Mouse (Mus musculus): ENCODE results near the gene Dph2.

The Dph2 gene
- long read RNA-seq, experiment 1, transcript Dph2-201 (6 exons, 2,555 nt), result major isoform, 13 of 18 reads
- long read RNA-seq, experiment 1, partial matches to known transcripts, result 3 of 18 reads
- long read RNA-seq, experiment 1, other reads (novel, unspliced or antisense), result 2 of 18 reads
- long read RNA-seq, experiment 2, partial matches to known transcripts, result 2 of 6 reads
- long read RNA-seq, experiment 2, other reads (novel, unspliced or antisense), result 1 of 6 reads

DNA sequence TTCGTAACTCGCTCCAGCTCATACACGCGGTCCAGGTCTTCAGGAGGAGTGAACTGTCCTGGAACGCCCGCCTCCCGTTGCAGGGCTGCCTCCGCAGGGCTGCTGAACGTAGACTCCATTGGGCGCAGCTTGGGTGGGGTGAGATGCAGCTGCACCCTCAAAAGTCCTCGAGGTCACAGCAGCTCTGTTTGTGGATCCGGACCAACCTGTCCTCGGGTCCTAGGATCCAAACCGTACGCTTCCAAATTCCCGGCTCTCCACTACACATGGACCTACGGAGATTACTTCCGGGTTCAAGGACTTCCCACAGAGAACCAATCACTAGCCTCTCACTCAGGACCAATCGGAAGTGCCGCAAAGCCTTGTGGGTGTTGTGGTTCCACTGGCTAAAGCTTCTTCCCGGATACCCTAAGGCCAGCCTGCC, at the start of gene Dph2:
Dph2 (minus strand) TSS at position 295 of the 424 bp plus-strand sequence.
- intact Hi-C loops (cut with DNase I), result no loop called here

DNA sequence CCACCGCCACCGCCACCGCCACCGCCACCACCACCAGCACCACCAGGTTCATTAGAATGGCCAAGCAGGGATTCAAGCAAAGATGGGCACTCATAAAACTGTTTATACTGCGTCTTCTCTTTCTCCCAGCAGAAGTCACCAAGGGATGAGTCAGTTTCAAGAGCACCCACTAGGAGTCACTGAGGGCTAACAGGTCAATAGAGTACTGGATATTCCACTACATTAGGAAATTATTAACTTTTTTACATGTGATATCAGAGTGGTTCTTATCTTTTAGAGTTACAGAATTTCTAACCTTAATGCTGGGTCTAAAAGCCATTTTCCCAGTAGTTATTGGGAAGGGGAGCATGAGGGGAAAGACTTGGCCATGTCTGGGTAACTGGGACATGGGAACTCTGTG, 45.1 kb upstream of the Dph2 start:
- intact Hi-C loops (cut with DNase I), result no loop called here

DNA sequence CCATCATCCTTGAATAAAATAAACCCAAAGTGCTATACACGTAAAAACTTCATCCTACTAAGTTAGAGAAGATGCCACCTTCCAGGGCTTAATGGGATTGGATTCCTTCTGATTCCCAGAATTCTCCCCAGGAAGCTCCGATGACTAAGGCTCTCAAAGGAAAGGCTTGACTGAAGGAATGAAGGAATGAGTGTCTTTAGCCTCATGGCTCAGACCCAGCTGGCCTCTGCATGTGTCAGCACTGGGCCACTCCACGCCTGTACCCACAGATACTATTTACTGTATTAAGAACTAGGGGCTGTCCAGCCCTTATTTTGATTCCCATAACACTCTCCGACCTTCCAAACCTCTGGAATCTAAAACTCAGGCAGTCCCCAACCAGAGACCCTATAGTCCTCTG, 42.2 kb upstream of the Dph2 start:
- intact Hi-C loops (cut with DNase I), result no loop called here

DNA sequence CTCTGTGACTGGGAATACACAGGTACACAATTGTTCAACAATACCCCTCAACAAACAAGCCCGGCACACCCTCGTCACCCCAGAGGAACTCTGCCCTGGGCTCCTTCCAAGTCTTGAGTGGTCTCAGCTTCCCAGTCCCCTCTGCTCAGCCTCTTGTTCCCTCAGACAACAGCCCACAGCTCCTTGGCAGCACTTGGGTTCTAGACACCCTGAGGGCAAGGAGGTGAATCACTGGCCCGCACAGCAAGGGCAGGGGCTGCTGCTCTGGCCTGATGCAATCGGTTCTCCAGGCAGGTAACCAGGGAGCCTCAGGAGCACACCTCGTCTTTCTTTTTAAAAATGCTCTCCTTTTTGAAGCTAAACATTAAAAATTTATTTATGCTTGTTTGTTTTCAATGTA, 41.4 kb upstream of the Dph2 start:
- intact Hi-C loops (cut with DNase I), result no loop called here

DNA sequence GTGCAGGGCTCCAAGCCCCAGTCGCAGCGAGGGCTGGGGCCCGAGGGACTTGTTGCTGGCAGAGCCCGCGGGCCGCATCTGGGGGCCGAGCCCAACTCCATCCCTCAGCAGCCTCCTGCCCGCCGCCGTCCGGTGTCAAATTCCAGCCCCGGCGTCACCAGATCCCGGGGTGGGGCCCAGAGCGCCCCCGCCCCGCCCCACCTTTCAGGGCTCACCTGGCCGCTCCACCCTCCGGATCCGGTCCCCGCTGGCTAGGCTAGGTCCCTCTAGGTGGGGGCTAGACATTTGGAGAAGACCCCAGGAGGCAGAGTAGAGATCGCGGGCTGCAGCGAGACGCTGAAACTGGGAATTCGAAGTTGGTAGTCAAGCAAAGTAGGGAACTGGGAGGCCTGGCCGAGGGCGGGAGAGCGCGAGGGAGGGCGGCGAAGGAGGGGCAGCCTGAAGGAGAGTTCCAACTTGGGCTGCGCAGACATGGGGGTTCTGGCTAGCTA, 37.6 kb upstream of the Dph2 start, which contains the start of gene Artn:
Artn (minus strand) TSS at position 373 of the 491 bp plus-strand sequence.
- intact Hi-C loops (cut with DNase I), result loop anchor here (2.0 kb wide), 1 partner anchor 155 kb away; no protein-coding TSS in a partner anchor

DNA sequence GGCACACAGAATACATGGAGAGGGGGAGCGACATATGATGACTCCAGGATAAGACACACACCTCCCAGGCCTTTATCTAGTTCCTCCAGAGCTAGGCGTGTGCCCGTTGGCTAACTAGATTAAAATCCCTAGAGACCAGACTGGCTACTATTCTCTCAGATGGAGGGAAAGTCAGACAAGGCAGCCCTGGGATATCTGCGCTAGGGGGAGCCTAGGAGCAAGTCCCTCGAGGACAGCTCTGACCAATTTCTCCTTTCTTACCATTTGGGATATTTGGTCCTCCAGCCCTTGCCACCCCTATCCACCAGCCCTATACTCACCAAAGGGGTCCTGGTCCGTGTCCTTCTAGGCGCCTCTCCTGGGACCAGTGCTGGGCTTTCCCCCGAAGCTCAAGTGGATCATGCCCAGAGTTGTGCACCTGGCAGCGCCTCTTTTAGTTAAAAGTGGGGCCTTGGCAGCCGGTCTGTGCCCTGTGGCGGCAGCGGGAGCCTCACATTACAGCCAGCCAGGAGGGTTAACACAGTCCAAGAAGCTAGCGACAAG, 36.9 kb upstream of the Dph2 start:
- intact Hi-C loops (cut with DNase I), result loop anchor here (2.0 kb wide), 1 partner anchor 156 kb away; no protein-coding TSS in a partner anchor

DNA sequence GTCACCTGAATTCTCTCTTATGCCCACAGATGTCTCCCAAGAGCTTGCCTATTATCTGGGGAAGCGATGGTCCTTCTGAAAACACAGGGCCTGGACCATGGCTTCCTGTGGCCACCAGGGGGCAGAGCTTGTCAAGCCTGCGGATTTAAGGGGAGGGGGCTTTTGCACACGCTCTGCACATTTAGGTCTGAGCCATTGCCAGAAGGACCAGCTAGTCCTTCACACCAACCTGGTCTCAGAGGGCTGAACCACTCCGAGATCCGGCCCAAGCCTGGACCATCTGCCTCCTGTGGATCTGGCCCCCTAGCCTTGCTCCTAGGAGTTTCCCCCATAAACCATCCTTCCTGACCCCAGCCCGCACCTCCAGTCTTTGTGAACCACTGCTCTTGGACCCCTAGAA, 36.4 kb upstream of the Dph2 start:
- intact Hi-C loops (cut with DNase I), result loop anchor here (2.0 kb wide), 1 partner anchor 157 kb away; no protein-coding TSS in a partner anchor

DNA sequence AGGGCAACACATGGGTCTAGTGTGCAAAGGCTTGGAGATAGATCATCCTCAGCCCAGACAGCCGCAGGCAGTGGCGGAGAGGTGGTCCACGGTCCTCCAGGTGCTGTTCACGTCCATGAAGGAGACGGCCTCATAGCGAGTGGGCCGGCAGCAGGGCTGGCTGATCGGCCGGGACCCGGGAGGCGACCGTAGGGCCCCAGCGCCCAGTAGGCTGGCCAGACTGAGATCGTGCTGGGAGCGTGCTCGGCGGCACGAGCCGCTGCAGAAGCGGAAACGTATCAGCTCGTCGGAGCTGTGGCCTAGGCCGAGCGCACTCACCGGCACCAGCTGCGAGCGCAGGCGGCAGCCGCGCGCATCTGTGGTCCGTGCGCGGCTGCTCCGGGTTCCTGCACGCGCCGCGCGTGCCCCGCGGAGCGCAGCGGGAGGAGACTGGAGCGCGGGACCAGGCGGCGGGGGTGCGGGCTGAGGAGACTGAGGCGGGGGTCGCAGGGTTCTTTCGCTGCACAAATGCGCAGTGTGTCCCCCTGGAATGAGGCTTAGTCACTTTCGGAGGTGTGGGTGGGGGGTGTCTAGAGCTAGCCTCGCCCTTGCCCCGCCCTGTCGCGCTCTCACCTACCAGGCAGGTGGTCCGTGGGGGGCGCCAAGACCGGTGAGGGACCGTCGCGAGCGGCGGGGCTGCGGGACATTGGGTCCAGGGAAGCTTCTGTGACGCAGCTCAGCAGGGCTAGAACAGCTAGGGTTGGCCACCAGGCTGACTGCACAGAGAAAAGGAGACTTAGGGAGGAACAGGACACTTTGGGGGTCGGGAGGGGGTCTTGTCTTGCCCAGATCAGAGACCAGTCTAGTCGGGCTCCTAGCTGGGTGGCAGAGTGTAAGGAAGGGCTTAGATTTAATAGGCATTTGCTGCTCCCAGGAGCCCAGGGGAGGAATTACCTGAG, 35.0 kb upstream of the Dph2 start:
- intact Hi-C loops (cut with DNase I), result no loop called here

DNA sequence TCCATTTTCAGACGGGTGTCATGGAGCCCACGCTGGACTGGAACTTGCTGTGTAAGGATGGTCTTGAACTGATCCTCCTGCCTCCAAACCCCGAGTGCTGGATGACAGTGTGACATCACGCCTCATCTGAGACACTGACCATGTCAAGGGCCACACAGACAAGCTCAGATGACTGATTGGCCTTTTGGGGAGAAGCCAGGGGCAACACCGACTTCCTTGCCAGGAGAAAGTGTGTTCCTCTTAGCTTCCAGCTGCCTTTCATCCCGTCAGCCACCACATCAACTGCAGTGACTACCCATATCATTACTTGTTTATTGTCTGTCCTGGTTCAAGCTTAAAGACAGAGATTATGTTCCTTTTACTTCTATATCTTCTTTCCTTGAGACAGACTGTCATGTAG, 33.1 kb upstream of the Dph2 start:
- intact Hi-C loops (cut with DNase I), result loop anchor here (5.0 kb wide), 1 partner anchor 98 kb away; no protein-coding TSS in a partner anchor

DNA sequence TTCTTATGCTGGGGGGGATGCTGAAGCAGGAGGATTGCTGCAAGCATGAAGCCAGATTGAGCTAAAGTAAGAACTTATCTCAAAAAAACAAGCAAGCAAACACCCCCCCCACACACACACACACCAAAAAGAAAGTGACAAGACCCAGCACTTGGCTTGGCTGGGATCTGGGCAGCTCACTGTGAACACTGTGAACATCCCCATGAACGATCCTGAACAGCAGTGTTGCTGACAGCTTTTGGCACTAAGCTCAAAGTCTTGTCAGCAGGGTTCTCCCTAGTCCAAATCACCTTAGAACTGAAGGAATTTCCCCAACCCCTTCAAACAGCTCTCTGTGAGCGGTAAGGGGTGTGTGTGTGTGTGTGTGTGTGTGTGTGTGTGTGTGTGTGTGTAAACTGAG, 31.6 kb upstream of the Dph2 start:
- intact Hi-C loops (cut with DNase I), result loop anchor here (5.0 kb wide), 1 partner anchor 96 kb away; no protein-coding TSS in a partner anchor

DNA sequence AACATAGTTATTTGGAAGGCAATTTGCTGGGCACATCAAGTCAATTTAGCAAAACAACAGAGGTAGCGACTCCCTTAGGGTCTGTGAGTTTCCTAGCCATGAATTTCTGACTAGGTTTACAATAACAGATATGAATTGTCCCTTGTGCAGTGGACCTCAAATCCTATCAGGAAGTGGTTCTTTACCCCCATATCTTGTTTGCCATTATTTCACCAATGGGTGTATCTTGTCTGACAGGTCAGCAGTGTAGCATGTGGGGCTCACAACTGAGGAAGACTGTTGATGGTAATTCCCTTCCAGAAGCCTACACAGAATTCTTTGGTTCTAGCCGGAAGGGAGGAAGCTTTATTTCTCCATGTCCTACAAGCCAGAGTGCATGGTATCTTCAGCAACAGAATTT, 29.5 kb upstream of the Dph2 start:
- intact Hi-C loops (cut with DNase I), result loop anchor here (5.0 kb wide), 1 partner anchor 94 kb away; no protein-coding TSS in a partner anchor

DNA sequence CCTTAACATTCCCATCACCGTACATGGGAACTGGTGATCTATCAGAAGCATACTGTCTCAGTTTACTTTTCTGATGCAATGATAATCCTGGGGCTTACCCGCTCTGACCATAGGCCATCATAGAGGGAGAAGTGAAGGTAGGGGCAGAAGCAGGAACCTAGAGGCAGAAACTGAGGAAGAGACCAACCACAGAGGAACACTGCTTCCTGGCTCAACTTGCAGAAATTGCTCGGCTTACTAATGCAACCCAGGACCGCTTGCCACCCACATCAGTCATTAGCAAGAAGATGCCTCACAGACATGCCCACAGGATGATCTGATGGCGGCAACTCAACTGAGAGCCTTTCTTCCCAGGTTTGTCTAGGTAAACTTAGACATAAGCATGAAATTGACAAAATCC, 26.9 kb upstream of the Dph2 start:
- intact Hi-C loops (cut with DNase I), result no loop called here

DNA sequence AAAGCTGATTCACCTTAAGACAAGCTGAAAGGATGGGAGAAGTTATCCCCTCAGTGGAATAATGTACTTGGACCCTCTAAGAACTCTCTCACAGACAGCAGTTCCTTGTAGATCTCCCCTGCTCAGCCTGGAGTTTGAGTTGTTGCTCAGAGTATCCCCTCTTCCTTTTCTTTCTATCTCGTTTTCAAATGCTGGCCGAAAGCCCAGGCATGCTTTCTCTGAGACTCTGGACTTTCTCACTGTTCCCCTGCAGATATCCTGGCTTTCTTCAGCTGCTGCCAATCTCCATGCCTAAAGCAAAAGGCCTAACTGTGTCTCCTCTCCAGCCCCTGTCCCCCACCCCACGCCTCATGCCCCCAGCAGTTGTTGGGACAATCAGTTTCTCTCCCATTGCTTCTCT, 26.4 kb upstream of the Dph2 start:
- intact Hi-C loops (cut with DNase I), result no loop called here

DNA sequence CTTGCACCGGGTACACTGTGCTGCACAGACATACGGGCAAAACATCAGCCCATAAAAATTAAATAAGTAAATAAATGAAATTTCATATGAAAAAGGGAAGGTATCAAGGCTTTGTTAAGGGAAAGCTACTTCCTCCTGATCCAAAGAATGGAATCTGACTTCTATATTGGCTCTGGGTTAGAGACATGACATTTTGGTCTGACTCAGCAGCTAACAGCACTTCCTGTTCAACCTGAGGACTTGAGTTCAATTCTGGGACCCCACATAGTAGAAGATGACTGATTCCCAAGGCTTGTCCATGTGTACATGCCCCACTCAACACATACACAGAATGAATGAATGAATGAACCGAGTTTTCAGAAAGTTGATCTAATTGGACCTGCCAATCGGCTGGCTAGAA, 26.0 kb upstream of the Dph2 start:
- intact Hi-C loops (cut with DNase I), result no loop called here

DNA sequence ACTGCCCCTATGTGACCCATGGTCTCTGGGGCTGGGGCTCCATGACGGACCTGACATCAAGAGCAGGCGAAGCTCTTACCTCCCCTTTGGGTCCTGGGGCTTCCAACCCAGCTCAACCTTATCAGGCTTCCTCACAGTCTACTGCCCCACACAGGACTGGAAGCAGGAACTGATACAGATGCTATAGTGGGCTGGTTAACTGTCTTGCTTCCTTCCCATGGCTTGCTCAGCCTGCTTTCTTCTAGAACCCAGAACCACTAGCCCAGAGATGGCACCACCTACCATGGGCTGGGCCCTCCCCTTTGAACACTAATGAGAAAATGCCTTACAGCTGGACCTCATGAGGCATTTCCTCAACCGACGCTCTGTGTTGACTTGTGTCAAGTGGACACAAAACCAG, 25.6 kb upstream of the Dph2 start:
- intact Hi-C loops (cut with DNase I), result no loop called here

DNA sequence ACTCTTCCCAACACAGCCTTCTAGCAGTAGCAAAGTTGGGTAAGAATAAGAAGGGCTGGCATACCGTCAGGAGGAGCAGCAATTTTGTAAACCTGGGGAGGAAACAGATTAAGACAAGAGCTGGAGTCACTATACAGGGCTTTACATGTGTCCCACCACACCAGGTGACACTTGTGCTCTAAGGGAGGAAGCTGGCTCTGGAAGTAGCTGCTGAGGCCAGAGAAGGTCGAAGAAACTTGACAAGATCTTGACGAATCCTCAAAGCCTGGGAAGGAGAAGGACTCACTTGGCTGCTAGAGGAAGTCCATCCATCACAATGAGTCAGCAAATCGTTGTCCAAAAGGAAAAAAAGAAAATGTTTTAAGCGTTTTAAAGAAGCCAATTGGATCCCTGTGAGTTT, 24.6 kb upstream of the Dph2 start:
- intact Hi-C loops (cut with DNase I), result no loop called here

DNA sequence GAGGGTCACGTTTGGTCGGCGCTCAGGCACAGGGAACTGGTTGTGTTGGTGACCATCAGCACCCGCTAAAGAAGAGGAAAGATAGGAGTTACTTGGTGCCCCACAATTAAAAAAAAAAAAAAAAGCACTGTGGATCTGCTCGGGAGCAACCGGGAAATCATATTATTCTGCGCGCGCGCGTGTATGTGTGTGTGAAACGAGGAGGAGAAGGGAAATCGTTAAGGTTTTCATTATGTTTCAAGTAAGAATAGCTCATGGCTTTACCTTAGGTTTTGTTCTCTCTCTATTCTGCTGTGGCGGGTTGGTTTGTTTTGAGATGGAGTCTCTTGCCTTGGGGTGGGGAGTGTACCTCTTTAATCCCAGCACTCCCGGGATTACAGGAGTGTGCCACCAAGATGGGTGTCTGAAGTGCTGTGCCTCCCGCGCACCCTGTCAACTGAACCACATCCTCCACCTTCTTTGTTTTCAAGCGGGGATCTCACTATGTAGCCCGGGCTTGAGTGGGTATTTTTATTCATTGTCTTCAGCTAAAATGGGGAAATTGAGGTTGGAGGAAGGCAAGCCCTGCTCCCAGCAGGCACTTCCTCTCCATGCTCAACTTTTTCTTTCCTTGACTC, 23.8 kb upstream of the Dph2 start:
- intact Hi-C loops (cut with DNase I), result no loop called here

DNA sequence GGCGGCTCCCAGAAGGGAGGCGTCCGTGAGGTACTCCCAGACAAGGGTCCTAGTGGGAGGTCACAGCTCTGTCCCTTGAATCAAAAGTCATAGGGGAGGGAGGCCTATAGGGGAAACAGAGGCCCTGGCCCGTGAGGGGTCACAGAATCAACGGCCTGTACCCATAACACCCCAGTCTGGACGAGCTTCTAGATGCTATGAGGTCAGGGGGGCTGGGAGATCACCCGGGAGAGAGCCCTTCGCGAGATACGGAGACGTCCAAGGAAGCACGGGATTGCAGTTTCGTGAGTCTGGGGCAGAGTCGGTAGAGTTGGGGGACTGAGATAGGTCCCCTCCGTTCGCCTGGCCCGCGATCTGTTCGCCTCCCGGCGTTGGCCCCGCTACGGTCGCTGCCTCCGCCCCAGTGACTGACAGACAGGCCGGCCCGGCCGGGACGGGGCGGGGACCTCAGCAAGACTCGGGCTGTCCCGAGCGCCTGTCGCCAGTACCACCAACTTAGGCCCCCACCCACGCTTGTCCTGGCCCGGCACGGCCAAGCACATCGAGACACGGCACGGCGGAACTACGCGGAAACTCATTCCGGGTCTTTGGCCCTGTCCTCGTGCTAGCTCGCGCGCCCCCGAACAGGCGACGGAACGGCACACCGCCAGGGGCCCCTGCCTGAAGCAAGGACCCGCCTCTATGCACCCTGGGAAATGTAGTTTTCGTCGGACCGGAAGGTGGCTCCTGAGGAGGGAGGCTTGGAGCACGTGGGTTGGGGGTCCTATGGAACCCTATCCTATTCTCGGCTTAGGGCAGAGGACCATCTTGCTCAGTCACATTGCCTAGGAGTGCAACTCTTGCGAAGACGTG, 23.0 kb upstream of the Dph2 start, which contains the start of gene Ipo13:
Ipo13 (minus strand) TSS at position 409 of the 852 bp plus-strand sequence.
- intact Hi-C loops (cut with DNase I), result no loop called here

DNA sequence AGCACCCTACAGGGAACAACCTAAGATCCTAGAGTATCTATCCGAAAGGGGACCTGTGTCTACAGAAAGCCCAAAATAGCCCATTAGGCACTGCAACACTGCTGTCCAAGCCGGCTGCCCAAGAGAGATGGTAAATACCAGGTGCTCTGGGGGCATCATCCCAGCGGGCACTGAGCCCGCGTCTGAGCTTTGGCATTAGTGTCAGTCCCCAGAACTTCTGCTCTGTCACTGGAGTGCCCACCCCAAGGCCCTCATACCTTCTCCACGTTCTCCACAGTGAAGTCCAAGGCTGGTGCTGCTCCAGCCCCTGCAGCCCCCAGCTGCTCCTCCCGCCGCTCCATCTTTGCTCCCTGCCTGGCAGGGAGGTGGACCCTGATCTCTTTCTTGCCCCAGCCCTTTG, 22.2 kb upstream of the Dph2 start:
- intact Hi-C loops (cut with DNase I), result no loop called here

DNA sequence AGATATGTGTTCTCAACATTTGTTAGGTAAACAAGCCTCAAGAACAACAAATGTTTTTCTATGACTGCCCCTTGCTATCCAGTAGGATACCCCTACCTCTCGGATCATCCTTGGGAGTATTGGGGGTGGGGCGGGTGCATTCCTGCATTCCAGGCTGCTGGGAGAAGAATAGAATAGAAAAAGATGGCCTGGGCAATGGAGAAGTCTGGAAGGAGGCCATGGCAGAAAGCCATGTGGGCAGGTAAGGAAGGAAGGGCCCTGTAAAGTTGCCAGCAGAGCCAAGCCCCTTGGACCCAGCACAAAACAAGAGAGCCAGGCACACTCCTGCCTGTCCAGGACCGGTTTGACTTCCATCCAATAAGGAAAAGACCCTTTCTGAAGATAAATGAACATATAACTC, 21.6 kb upstream of the Dph2 start:
- intact Hi-C loops (cut with DNase I), result no loop called here

Data from adrenal gland (tissue).